Mouse (Mus musculus) midbrain, postnatal 0 days (tissue): ENCODE results near the gene Tnfrsf18. TPM values are rescaled to one million over a fixed set of nuclear protein-coding genes. Genes with fewer than 3 reads are reported as not detected.
A peak's percentile ranks its signal among the peaks of the same experiment; 100 is the strongest.

ENCODE experiments used
- ATAC-seq: fragments of 200-750 bp; cut with Nextera tagmentation; 2 replicates; pipeline ENCODE4 v1.8.0; 2017; ENCODE audit warnings: moderate number of reproducible peaks, mild to moderate bottlenecking, moderate TSS enrichment, moderate library complexity; ENCODE audit not compliant: low FRiP score
- DNase-seq: peaks from one replicate; pipeline ENCODE4 v3.0.0-alpha.2; 2015; ENCODE audit warnings: low spot score
- H3K27ac ChIP-seq: fragments of 300-500 bp; sonication (generic); 2 replicates; pipeline ENCODE4 v1.5.1; 2014; ENCODE audit warnings: low read depth, mild to moderate bottlenecking, low read length, mixed read lengths
- H3K27me3 ChIP-seq: fragments of 300-500 bp; sonication (generic); 2 replicates; pipeline ENCODE4 v1.6.1; 2014; ENCODE audit warnings: low read length, control low read depth, mixed read lengths; ENCODE audit not compliant: insufficient read depth
- H3K36me3 ChIP-seq: fragments of 300-500 bp; sonication (generic); 2 replicates; pipeline ENCODE4 v1.6.1; 2014; ENCODE audit warnings: low read length, control low read depth, mixed read lengths; ENCODE audit not compliant: insufficient read depth
- H3K4me1 ChIP-seq: fragments of 300-500 bp; sonication (generic); 2 replicates; pipeline ENCODE4 v1.6.1; 2014; ENCODE audit warnings: mild to moderate bottlenecking, control low read depth, antibody characterized with exemption, low read length, mixed read lengths; ENCODE audit not compliant: insufficient read depth
- H3K4me2 ChIP-seq: fragments of 300-500 bp; sonication (generic); 2 replicates; pipeline ENCODE4 v1.6.1; 2014; ENCODE audit warnings: low read depth, mild to moderate bottlenecking, low read length, mixed read lengths; ENCODE audit not compliant: poor library complexity, severe bottlenecking
- H3K4me3 ChIP-seq: fragments of 300-500 bp; sonication (generic); 2 replicates; pipeline ENCODE4 v1.5.1; 2014; ENCODE audit warnings: low read depth, mild to moderate bottlenecking, low read length, moderate library complexity
- H3K9ac ChIP-seq: fragments of 300-500 bp; sonication (generic); replicated peaks from 2 replicates; pipeline ENCODE4 v1.6.1; 2014; ENCODE audit warnings: mild to moderate bottlenecking, low read length, moderate library complexity, mixed read lengths; ENCODE audit not compliant: poor library complexity, severe bottlenecking
- H3K9me3 ChIP-seq: fragments of 300-500 bp; sonication (generic); 2 replicates; pipeline ENCODE4 v1.6.1; 2016; ENCODE audit warnings: low read length, control low read depth
- CTCF ChIP-seq: IDR thresholded peaks from 2 replicates; pipeline ENCODE4 v1.5.1; 2016; ENCODE audit warnings: antibody characterized with exemption, mild to moderate bottlenecking
- WGBS: fragments of 180-500 bp; shearing (Covaris S2); extraction: QIAGEN DNeasy Blood & Tissue Kit; methylation state at CpG from one replicate; pipeline ENCODE4 v1.1.7; 2014; 5-methylcytosine and 5-hydroxymethylcytosine counted together
- polyA plus RNA-seq: library from polyadenylated mRNA; unstranded; fragments of >200 nt; fragmentation: Nextera tagmentation; extraction: Ambion mirVana; gene quantifications from 2 replicates; pipeline ENCODE4 v1.2.1, GENCODE M21; 2015
- total RNA-seq: library from RNA; depleted of rRNA; stranded (reverse); fragments of >200 nt; gene quantifications from 2 replicates; pipeline ENCODE4 v1.2.3, GENCODE M21; 2014

Tnfrsf18 gene
- total and polyA plus RNA-seq, 2 experiments from 2014 or later = 2.2 TPM; not detected in 1

- no peaks in the 10 kb centered on the region for H3K36me3 ChIP-seq
- no peak for TF ChIP-seq CTCF
- H3K27ac ChIP-seq = no peak overlapping the region
- H3K9me3 ChIP-seq = no peaks in the 10 kb centered on the region
- DNase-seq (no peak), ATAC-seq (no peak)
- no peak overlapping the region for H3K4me3 ChIP-seq
- peaks cover 17% of the 10 kb centered on the region for H3K27me3 ChIP-seq
- WGBS = 48% methylated on average over 4 of the region's 4 CpGs
- H3K4me2 ChIP-seq = no peak overlapping the region
- no peak overlapping the region for H3K9ac ChIP-seq
- H3K4me1 ChIP-seq = peaks cover 25% of the 10 kb centered on the region
Observed at GRCm38 (mm10) chr4:156034301-156034700, 8.3 kb downstream of the Tnfrsf18 start.

GRCm38 (mm10) chr4:156034901-156035300 lies 8.9 kb downstream of the Tnfrsf18 start:
- H3K27ac ChIP-seq = no peak overlapping the region
- peak overlapping the region; percentile 22 for H3K4me3 ChIP-seq
- no peak for TF ChIP-seq CTCF
- 2% methylated on average over 25 of the region's 25 CpGs for WGBS
- no peak for ATAC-seq
- H3K27me3 ChIP-seq = peaks cover 17% of the 10 kb centered on the region
- H3K4me2 ChIP-seq = peak overlapping the region; percentile 43
- H3K4me1 ChIP-seq = peaks cover 25% of the 10 kb centered on the region
- H3K9me3 ChIP-seq = no peaks in the 10 kb centered on the region
- DNase-seq = no peak
- no peaks in the 10 kb centered on the region for H3K36me3 ChIP-seq
- H3K9ac ChIP-seq = peak overlapping the region; percentile 19; the same call in 1 of the 2 replicates

- H3K4me1 ChIP-seq = no peaks in the 10 kb centered on the region
- DNase-seq (no peak), ATAC-seq (no peak)
- no peaks in the 10 kb centered on the region for H3K36me3 ChIP-seq
- WGBS = 73% methylated on average over 5 of the region's 5 CpGs
- no peak for TF ChIP-seq CTCF
- H3K4me3 ChIP-seq = no peak overlapping the region
- no peak overlapping the region for H3K27ac ChIP-seq
- no peaks in the 10 kb centered on the region for H3K9me3 ChIP-seq
- H3K9ac ChIP-seq = no peak overlapping the region
- H3K4me2 ChIP-seq = no peak overlapping the region
- H3K27me3 ChIP-seq = no peaks in the 10 kb centered on the region
Observed at GRCm38 (mm10) chr4:156044754-156045153, 18.8 kb downstream of the Tnfrsf18 start.

- no peak for TF ChIP-seq CTCF
- no peak overlapping the region for H3K27ac ChIP-seq
- no peaks in the 10 kb centered on the region for H3K4me1 ChIP-seq
- no peak for DNase-seq
- 81% methylated on average over 3 of the region's 3 CpGs for WGBS
- H3K27me3 ChIP-seq = no peaks in the 10 kb centered on the region
- no peak overlapping the region for H3K4me2 ChIP-seq
- no peak for ATAC-seq
- H3K36me3 ChIP-seq = no peaks in the 10 kb centered on the region
- H3K4me3 ChIP-seq = no peak overlapping the region
- H3K9me3 ChIP-seq = no peaks in the 10 kb centered on the region
- H3K9ac ChIP-seq = no peak overlapping the region
Observed at GRCm38 (mm10) chr4:156049779-156050178, 23.8 kb downstream of the Tnfrsf18 start.

GRCm38 (mm10) chr4:156050391-156050980 lies 24.5 kb downstream of the Tnfrsf18 start:
- Histone ChIP-seq H3K9me3 (no peaks in the 10 kb centered on the region), H3K36me3 (no peaks in the 10 kb centered on the region), H3K4me2 (no peak overlapping the region), H3K27ac (no peak overlapping the region), H3K4me3 (no peak overlapping the region), H3K27me3 (no peaks in the 10 kb centered on the region), H3K9ac (no peak overlapping the region), H3K4me1 (no peaks in the 10 kb centered on the region)
- no peak for TF ChIP-seq CTCF
- WGBS = 68% methylated on average over 6 of the region's 6 CpGs
- DNase-seq (no peak), ATAC-seq (no peak)

GRCm38 (mm10) chr4:156053113-156053512 lies 27.1 kb downstream of the Tnfrsf18 start:
- Histone ChIP-seq H3K4me2 (no peak overlapping the region), H3K9ac (no peak overlapping the region), H3K4me3 (no peak overlapping the region), H3K27ac (no peak overlapping the region), H3K27me3 (no peaks in the 10 kb centered on the region), H3K4me1 (no peaks in the 10 kb centered on the region), H3K36me3 (no peaks in the 10 kb centered on the region), H3K9me3 (no peaks in the 10 kb centered on the region)
- WGBS = 81% methylated on average over 4 of the region's 4 CpGs
- TF ChIP-seq CTCF = no peak
- no peak for ATAC-seq
- no peak for DNase-seq
